Mouse (Mus musculus) sigmoid colon, adult 10 weeks (tissue): ENCODE data around the gene Fermt1. TPM values are rescaled to one million over a fixed set of nuclear protein-coding genes. Genes with fewer than 3 reads are reported as not detected.

Source experiments
- polyA plus RNA-seq: library from polyadenylated mRNA; stranded (reverse); fragments of 350-450 nt; fragmentation: Illumina TruSeq; extraction: RNeasy Lipid Tissue Mini Kit (QIAGEN cat#74804); gene quantifications from one replicate; pipeline ENCODE4 v1.2.3, GENCODE M21; 2014; ENCODE audit warnings: low read depth, low replicate concordance

Gene Fermt1
- 39.6 TPM for polyA plus RNA-seq

GRCm38 (mm10) chr2:132945326-132946207 lies at the start of gene Fermt1:
Fermt1 (minus strand) TSS chr2:132945906.

DNA sequence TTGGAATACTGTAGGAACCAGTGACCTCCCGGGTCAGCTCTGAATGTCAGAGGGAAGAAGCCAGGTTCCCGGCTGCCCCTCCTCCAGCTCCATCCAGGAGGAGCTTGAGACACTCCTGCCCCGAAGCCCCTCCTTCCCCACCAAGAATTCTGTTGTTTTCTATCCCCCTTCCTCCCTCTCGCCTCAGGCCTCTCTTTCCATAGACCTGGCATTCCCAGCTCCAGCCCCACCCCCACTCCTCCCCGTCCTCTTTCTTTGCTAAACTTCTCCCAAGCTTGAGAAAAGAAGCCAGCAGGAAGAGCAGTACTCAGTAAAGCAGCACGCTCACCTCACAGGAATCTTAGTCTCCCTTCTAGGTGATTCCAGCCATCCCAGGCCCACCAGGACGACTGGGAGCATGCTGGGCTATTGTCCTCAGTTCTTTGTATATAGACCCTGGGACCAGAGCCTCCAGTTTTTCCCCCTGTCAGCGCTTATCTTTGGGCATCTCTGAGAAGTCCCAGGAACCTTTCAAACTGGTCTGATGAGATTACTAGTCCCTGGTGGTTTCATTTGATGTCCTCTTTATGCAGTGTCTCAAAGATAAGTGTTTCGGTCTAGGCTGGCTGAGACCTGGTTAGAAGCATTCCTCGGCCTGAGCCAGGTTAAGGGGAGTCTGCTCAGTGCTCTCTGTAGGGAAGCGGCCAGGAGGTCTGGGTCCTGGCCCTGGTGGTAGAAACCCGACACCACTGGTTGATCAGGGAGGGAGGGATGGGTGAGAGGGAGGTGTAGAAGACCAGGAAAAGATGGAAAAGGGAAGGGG lies 64.7 kb downstream of the Fermt1 start, which contains the start of gene Lrrn4:
Gene Lrrn4 (minus strand): TSS at position 48 of the 802 bp plus-strand sequence.

Other genes starting within 250 kb of the Fermt1 start
- gene Chgb, start 164.6 kb downstream of the Fermt1 start, polyA plus RNA-seq = 48.4 TPM
- gene Trmt6, start 129.9 kb downstream of the Fermt1 start, polyA plus RNA-seq = 35.7 TPM
- gene Mcm8, start 129.8 kb downstream of the Fermt1 start, polyA plus RNA-seq = 5.5 TPM
- gene Crls1, start 99.2 kb downstream of the Fermt1 start, polyA plus RNA-seq = 133 TPM
- gene Lrrn4, start 65.0 kb downstream of the Fermt1 start, polyA plus RNA-seq = 1.9 TPM